Mouse (Mus musculus) frontal cortex, postnatal 14 days (tissue): ENCODE measurements at regions not wholly inside any gene's neighbourhood (a gene's known extent, or its start where the extent isn't known, plus 50 kb on each side); places are given as distances from the start of the nearest gene placed in this dataset.
"Not testable (repeated sequence)": the region's sequence is repeated elsewhere in the genome, so short reads cannot be mapped to it uniquely, and the experiment has no call there.

ENCODE experiments used
- DNase-seq, 2 experiments: peaks; one replicate each; pipeline ENCODE4 v3.0.0; 2022; ENCODE audit warnings: low spot score in 2 of 2

GRCm38 (mm10) chr15:60333573-60334306, 317.3 kb upstream of the 4933412E24Rik start:
- DNase-seq: no peak

GRCm38 (mm10) chr15:60317577-60317976, 301.2 kb upstream of the 4933412E24Rik start:
- no peak for DNase-seq

GRCm38 (mm10) chr15:60315210-60315609, 298.8 kb upstream of the 4933412E24Rik start:
- DNase-seq: no peak

- DNase-seq: peak; percentile 13 to 35
These were observed 293.5 kb upstream of the 4933412E24Rik start for GRCm38 (mm10) chr15:60309909-60310308.

GRCm38 (mm10) chr15:60308968-60309367, 292.6 kb upstream of the 4933412E24Rik start:
- no peak for DNase-seq

GRCm38 (mm10) chr15:60308126-60308525, 291.7 kb upstream of the 4933412E24Rik start:
- DNase-seq: no peak

GRCm38 (mm10) chr15:60303501-60303900, 287.1 kb upstream of the 4933412E24Rik start:
- no peak for DNase-seq

- no peak for DNase-seq
These were observed 285.5 kb upstream of the 4933412E24Rik start for GRCm38 (mm10) chr15:60301939-60302338.

GRCm38 (mm10) chr15:60285321-60285720, 268.9 kb upstream of the 4933412E24Rik start:
- DNase-seq: no peak

GRCm38 (mm10) chr15:60280378-60280777, 264.0 kb upstream of the 4933412E24Rik start:
- no peak for DNase-seq

GRCm38 (mm10) chr15:60253661-60254060, 237.2 kb upstream of the 4933412E24Rik start:
- DNase-seq: not testable (repeated sequence)

GRCm38 (mm10) chr15:60226335-60226938, 210.0 kb upstream of the 4933412E24Rik start:
- no peak for DNase-seq

GRCm38 (mm10) chr15:60195070-60195469, 178.7 kb upstream of the 4933412E24Rik start:
- DNase-seq: no peak

GRCm38 (mm10) chr15:60193157-60193556, 176.7 kb upstream of the 4933412E24Rik start:
- DNase-seq: no peak

GRCm38 (mm10) chr15:60187002-60187715, 170.7 kb upstream of the 4933412E24Rik start:
- no peak for DNase-seq

- no peak for DNase-seq
These were observed 125.2 kb upstream of the 4933412E24Rik start for GRCm38 (mm10) chr15:60141554-60142070.

- DNase-seq: no peak
These were observed 120.3 kb upstream of the 4933412E24Rik start for GRCm38 (mm10) chr15:60136671-60137070.

- no peak for DNase-seq
These were observed 118.1 kb upstream of the 4933412E24Rik start for GRCm38 (mm10) chr15:60134515-60134914.

- no peak for DNase-seq
These were observed 116.3 kb upstream of the 4933412E24Rik start for GRCm38 (mm10) chr15:60132701-60133100.

- DNase-seq: no peak
These were observed 108.0 kb upstream of the 4933412E24Rik start for GRCm38 (mm10) chr15:60124461-60124860.

- no peak for DNase-seq
These were observed 103.5 kb upstream of the 4933412E24Rik start for GRCm38 (mm10) chr15:60119926-60120325.

GRCm38 (mm10) chr15:60111885-60112284, 95.5 kb upstream of the 4933412E24Rik start:
- no peak for DNase-seq
